Mouse (Mus musculus): ENCODE measurements around the gene Hist1h3g. TPM values are rescaled to one million over a fixed set of nuclear protein-coding genes. Genes with fewer than 3 reads are reported as not detected.
A peak's percentile ranks its signal among the peaks of the same experiment; 100 is the strongest.
"Not testable (repeated sequence)": the region's sequence is repeated elsewhere in the genome, so short reads cannot be mapped to it uniquely, and the experiment has no call there.

Gene Hist1h3g
- polyA plus RNA-seq, 1 experiment from 2014 or later = 3.0 TPM

GRCm38 (mm10) chr13:23554925-23555838, 20.0 kb downstream of the Hist1h3g start:
- Histone ChIP-seq H3K4me1 (ENCODE audit: control insufficient read depth in 2 of 2, insufficient read depth in 2 of 2, low read length in 2 of 2) (peaks cover 0 to 13% of the 10 kb centered on the region in 2 experiments; a peak in 3 of 4 replicates), H3K36me3 (ENCODE audit: control insufficient read depth, insufficient read depth, low read length) (no peaks in the 10 kb centered on the region), H3K27me3 (ENCODE audit: control insufficient read depth, insufficient read depth, low read length) (no peaks in the 10 kb centered on the region), H3K27ac (replicated peaks in 1 of 2; ENCODE audit: control insufficient read depth in 1 of 2, insufficient read depth in 1 of 2, low read depth in 2 of 2, low read length in 2 of 2) (peak overlapping the region; percentile 97 to 98), H3K9ac (ENCODE audit: low read length) (peak overlapping the region; percentile 94), H3K4me2 (ENCODE audit: low read length) (peak overlapping the region; percentile 85), H3K9me3 (ENCODE audit: control insufficient read depth, low read length) (no peaks in the 10 kb centered on the region), H3K4me3 (ENCODE audit: control insufficient read depth in 1 of 2, insufficient read depth in 1 of 2, low read depth in 1 of 2, low read length in 2 of 2) (peak overlapping the region; percentile 62 to 69)
- ATAC-seq (ENCODE audit: insufficient number of reproducible peaks, insufficient read depth, low FRiP score, low read depth) = peak; percentile 79
- under 1% methylated on average over 54 of the region's 54 CpGs for WGBS

GRCm38 (mm10) chr13:23555839-23556416, 20.7 kb downstream of the Hist1h3g start:
- peak; percentile 78 for ATAC-seq (ENCODE audit: insufficient number of reproducible peaks, insufficient read depth, low FRiP score, low read depth)
- peak overlapping the region; percentile 94 for H3K9ac ChIP-seq (ENCODE audit: low read length)
- H3K27me3 ChIP-seq (ENCODE audit: control insufficient read depth, insufficient read depth, low read length) = no peaks in the 10 kb centered on the region
- WGBS = under 1% methylated on average over 18 of the region's 18 CpGs
- H3K27ac ChIP-seq (replicated peaks in 1 of 2; ENCODE audit: control insufficient read depth in 1 of 2, insufficient read depth in 1 of 2, low read depth in 2 of 2, low read length in 2 of 2) = peak overlapping the region; percentile 97 to 98
- H3K9me3 ChIP-seq (ENCODE audit: control insufficient read depth, low read length) = no peaks in the 10 kb centered on the region
- peaks cover 0 to 8% of the 10 kb centered on the region in 2 experiments; a peak in 3 of 4 replicates for H3K4me1 ChIP-seq (ENCODE audit: control insufficient read depth in 2 of 2, insufficient read depth in 2 of 2, low read length in 2 of 2)
- H3K4me2 ChIP-seq (ENCODE audit: low read length) = peak overlapping the region; percentile 85
- H3K4me3 ChIP-seq (ENCODE audit: control insufficient read depth in 1 of 2, insufficient read depth in 1 of 2, low read depth in 1 of 2, low read length in 2 of 2) = peak overlapping the region; percentile 62 to 69
- H3K36me3 ChIP-seq (ENCODE audit: control insufficient read depth, insufficient read depth, low read length) = no peaks in the 10 kb centered on the region

GRCm38 (mm10) chr13:23556906-23557305, 21.7 kb downstream of the Hist1h3g start:
- Histone ChIP-seq H3K27me3 (ENCODE audit: control insufficient read depth, insufficient read depth, low read length) (no peaks in the 10 kb centered on the region), H3K36me3 (ENCODE audit: control insufficient read depth, insufficient read depth, low read length) (no peaks in the 10 kb centered on the region), H3K9ac (ENCODE audit: low read length) (no peak overlapping the region), H3K27ac (replicated peaks in 1 of 2; ENCODE audit: control insufficient read depth in 1 of 2, insufficient read depth in 1 of 2, low read depth in 2 of 2, low read length in 2 of 2) (peak overlapping the region in 1 of 2 experiments; percentile 98; a peak in 2 of 4 replicates), H3K9me3 (ENCODE audit: control insufficient read depth, low read length) (no peaks in the 10 kb centered on the region), H3K4me1 (ENCODE audit: control insufficient read depth in 2 of 2, insufficient read depth in 2 of 2, low read length in 2 of 2) (peaks cover 0 to 8% of the 10 kb centered on the region in 2 experiments; a peak in 3 of 4 replicates), H3K4me3 (ENCODE audit: control insufficient read depth in 1 of 2, insufficient read depth in 1 of 2, low read depth in 1 of 2, low read length in 2 of 2) (no peak overlapping the region), H3K4me2 (ENCODE audit: low read length) (peak overlapping the region; percentile 85; the same call in 1 of the 2 replicates)
- WGBS = 65% methylated on average over 3 of the region's 3 CpGs
- no peak for ATAC-seq (ENCODE audit: insufficient number of reproducible peaks, insufficient read depth, low FRiP score, low read depth)

DNA sequence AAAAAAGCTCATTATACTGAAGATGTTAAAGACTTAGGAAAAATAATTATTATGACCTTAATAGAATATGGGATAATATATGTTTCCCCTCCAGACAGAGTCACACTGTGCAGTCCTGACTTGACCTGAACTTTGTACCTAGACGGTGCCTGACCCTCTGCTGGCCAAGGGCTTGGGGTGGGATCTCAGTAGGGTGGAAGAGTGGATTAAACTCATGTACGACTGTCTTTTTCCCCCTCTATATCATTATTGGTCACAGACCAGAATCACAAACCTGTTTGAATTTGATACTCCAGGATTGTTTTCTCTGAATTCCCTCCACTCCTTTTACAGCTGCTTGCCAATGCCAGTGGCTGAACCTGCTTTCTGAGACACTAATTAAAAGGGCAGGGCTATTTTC, 25.5 kb downstream of the Hist1h3g start:
- H3K27ac ChIP-seq (replicated peaks in 1 of 2; ENCODE audit: control insufficient read depth in 1 of 2, insufficient read depth in 1 of 2, low read depth in 2 of 2, low read length in 2 of 2); H3K4me3 ChIP-seq (ENCODE audit: control insufficient read depth in 1 of 2, insufficient read depth in 1 of 2, low read depth in 1 of 2, low read length in 2 of 2); H3K9ac ChIP-seq (ENCODE audit: low read length); ATAC-seq (ENCODE audit: insufficient number of reproducible peaks, insufficient read depth, low FRiP score, low read depth); H3K36me3 ChIP-seq (ENCODE audit: control insufficient read depth, insufficient read depth, low read length); H3K4me1 ChIP-seq (ENCODE audit: control insufficient read depth in 2 of 2, insufficient read depth in 2 of 2, low read length in 2 of 2); H3K4me2 ChIP-seq (ENCODE audit: low read length); H3K9me3 ChIP-seq (ENCODE audit: control insufficient read depth, low read length); H3K27me3 ChIP-seq (ENCODE audit: control insufficient read depth, insufficient read depth, low read length): not testable (repeated sequence)
- 48% methylated on average over 2 of the region's 2 CpGs for WGBS

DNA sequence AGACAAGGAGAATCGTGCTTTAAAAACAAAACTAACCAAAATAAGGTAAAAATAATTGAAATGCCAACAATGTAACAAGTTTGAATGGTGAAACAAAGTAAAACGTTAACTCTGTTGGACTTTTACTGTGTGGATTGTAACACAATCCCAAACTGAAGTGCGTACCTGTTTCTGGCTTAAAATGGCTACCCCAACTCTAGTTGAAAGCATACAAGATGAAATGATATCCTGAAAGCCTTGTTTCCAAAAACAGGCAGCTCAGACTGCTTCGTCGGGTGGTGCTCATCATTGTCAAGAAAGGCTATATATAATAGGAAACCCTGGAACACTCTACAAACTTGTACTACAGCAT, 26.3 kb downstream of the Hist1h3g start:
- not testable (repeated sequence) for ATAC-seq (ENCODE audit: insufficient number of reproducible peaks, insufficient read depth, low FRiP score, low read depth); H3K9me3 ChIP-seq (ENCODE audit: control insufficient read depth, low read length); H3K27me3 ChIP-seq (ENCODE audit: control insufficient read depth, insufficient read depth, low read length); H3K4me1 ChIP-seq (ENCODE audit: control insufficient read depth in 2 of 2, insufficient read depth in 2 of 2, low read length in 2 of 2); H3K36me3 ChIP-seq (ENCODE audit: control insufficient read depth, insufficient read depth, low read length)
- peak overlapping the region; percentile 74 for H3K4me2 ChIP-seq (ENCODE audit: low read length)
- H3K4me3 ChIP-seq (ENCODE audit: control insufficient read depth in 1 of 2, insufficient read depth in 1 of 2, low read depth in 1 of 2, low read length in 2 of 2) = peak overlapping the region; percentile 44 to 56; a peak in 2 of 4 replicates
- peak overlapping the region; percentile 71; the same call in 1 of the 2 replicates for H3K9ac ChIP-seq (ENCODE audit: low read length)
- WGBS = 0% methylated on average over 2 of the region's 5 CpGs
- H3K27ac ChIP-seq (replicated peaks in 1 of 2; ENCODE audit: control insufficient read depth in 1 of 2, insufficient read depth in 1 of 2, low read depth in 2 of 2, low read length in 2 of 2) = peak overlapping the region in 1 of 2 experiments; percentile 99; a peak in 2 of 4 replicates

- H3K9me3 ChIP-seq (ENCODE audit: control insufficient read depth, low read length); H3K4me1 ChIP-seq (ENCODE audit: control insufficient read depth in 2 of 2, insufficient read depth in 2 of 2, low read length in 2 of 2); H3K36me3 ChIP-seq (ENCODE audit: control insufficient read depth, insufficient read depth, low read length); H3K27me3 ChIP-seq (ENCODE audit: control insufficient read depth, insufficient read depth, low read length): not testable (repeated sequence)
- Histone ChIP-seq H3K4me3 (ENCODE audit: control insufficient read depth in 1 of 2, insufficient read depth in 1 of 2, low read depth in 1 of 2, low read length in 2 of 2) (peak within 1 kb of the TSS; percentile 44 to 56), H3K9ac (ENCODE audit: low read length) (peak within 1 kb of the TSS; percentile 71), H3K4me2 (ENCODE audit: low read length) (peak within 1 kb of the TSS; percentile 74), H3K27ac (replicated peaks in 1 of 2; ENCODE audit: control insufficient read depth in 1 of 2, insufficient read depth in 1 of 2, low read depth in 2 of 2, low read length in 2 of 2) (peak within 1 kb of the TSS; percentile 89 to 99)
- ATAC-seq (ENCODE audit: insufficient number of reproducible peaks, insufficient read depth, low FRiP score, low read depth) = peak; percentile 87
- WGBS = under 1% methylated on average over 44 of the region's 67 CpGs
These were observed 26.8 kb downstream of the Hist1h3g start, which contains the start of gene Hist1h3e for GRCm38 (mm10) chr13:23561883-23562659. Gene Hist1h3e (minus strand): TSS chr13:23562369.
